Mouse (Mus musculus): ENCODE measurements at regions not wholly inside any gene's neighbourhood (a gene's known extent, or its start where the extent isn't known, plus 50 kb on each side); places are given as distances from the start of the nearest gene placed in this dataset.

- DNase-seq, result no peak
- no peak overlapping the region for H3K4me3 ChIP-seq
- intact Hi-C loops (cut with DNase I), result no loop called here
- no peak for TF ChIP-seq CTCF (IDR thresholded peaks at IDR 0.05)
- H3K27ac ChIP-seq, result no peak overlapping the region
Observed at GRCm38 (mm10) chr3:128261208-128261607, 365.1 kb upstream of the Fam241a start.

GRCm38 (mm10) chr3:128247816-128248215 lies 351.7 kb upstream of the Fam241a start:
- H3K4me3 ChIP-seq, result no peak overlapping the region

GRCm38 (mm10) chr3:128239813-128240421 lies 343.8 kb upstream of the Fam241a start:
- Histone ChIP-seq H3K27ac (no peak overlapping the region), H3K4me3 (no peak overlapping the region)
- intact Hi-C loops (cut with DNase I), result no loop called here
- no peak for DNase-seq
- no peak for TF ChIP-seq CTCF (IDR thresholded peaks at IDR 0.05)

More at GRCm38 (mm10) chr3:128247816-128248215, 351.7 kb upstream of the Fam241a start:
- no peak; the same call in 1 of the 2 replicates for TF ChIP-seq CTCF (IDR thresholded peaks at IDR 0.05)
- intact Hi-C loops (cut with DNase I), result no loop called here
- no peak for DNase-seq
- H3K27ac ChIP-seq, result no peak overlapping the region

- intact Hi-C loops (cut with DNase I), result no loop called here
- Histone ChIP-seq H3K27ac (no peak overlapping the region), H3K4me3 (no peak overlapping the region)
- TF ChIP-seq CTCF (IDR thresholded peaks at IDR 0.05), result no peak
- no peak for DNase-seq
Observed at GRCm38 (mm10) chr3:128230390-128230789, 334.3 kb upstream of the Fam241a start.

- intact Hi-C loops (cut with DNase I), result no loop called here
Observed at GRCm38 (mm10) chr3:128226930-128227585, 330.9 kb upstream of the Fam241a start.

GRCm38 (mm10) chr3:128226503-128226902 lies 330.4 kb upstream of the Fam241a start:
- intact Hi-C loops (cut with DNase I), result no loop called here
- no peak for TF ChIP-seq CTCF (IDR thresholded peaks at IDR 0.05)
- no peak for DNase-seq
- H3K27ac ChIP-seq, result no peak overlapping the region
- no peak overlapping the region for H3K4me3 ChIP-seq

More at GRCm38 (mm10) chr3:128226930-128227585, 330.9 kb upstream of the Fam241a start:
- H3K4me3 ChIP-seq, result no peak overlapping the region
- TF ChIP-seq CTCF (IDR thresholded peaks at IDR 0.05), result no peak
- H3K27ac ChIP-seq, result no peak overlapping the region
- no peak for DNase-seq

GRCm38 (mm10) chr3:128222344-128222743 lies 326.2 kb upstream of the Fam241a start:
- intact Hi-C loops (cut with DNase I), result no loop called here
- no peak overlapping the region for H3K4me3 ChIP-seq
- TF ChIP-seq CTCF (IDR thresholded peaks at IDR 0.05), result no peak
- no peak overlapping the region for H3K27ac ChIP-seq
- DNase-seq, result no peak

- no peak overlapping the region for H3K27ac ChIP-seq
- DNase-seq, result no peak
- H3K4me3 ChIP-seq, result no peak overlapping the region
- no peak for TF ChIP-seq CTCF (IDR thresholded peaks at IDR 0.05)
- intact Hi-C loops (cut with DNase I), result no loop called here
Observed at GRCm38 (mm10) chr3:128221625-128222024, 325.5 kb upstream of the Fam241a start.

GRCm38 (mm10) chr3:128220776-128221550 lies 324.8 kb upstream of the Fam241a start:
- TF ChIP-seq CTCF (IDR thresholded peaks at IDR 0.05), result no peak

GRCm38 (mm10) chr3:128217765-128218415 lies 321.8 kb upstream of the Fam241a start:
- DNase-seq, result no peak
- no peak for TF ChIP-seq CTCF (IDR thresholded peaks at IDR 0.05)
- Histone ChIP-seq H3K4me3 (no peak overlapping the region), H3K27ac (no peak overlapping the region)
- intact Hi-C loops (cut with DNase I), result no loop called here

More at GRCm38 (mm10) chr3:128220776-128221550, 324.8 kb upstream of the Fam241a start:
- no peak overlapping the region for H3K4me3 ChIP-seq
- intact Hi-C loops (cut with DNase I), result no loop called here
- no peak overlapping the region for H3K27ac ChIP-seq
- no peak for DNase-seq

GRCm38 (mm10) chr3:128212256-128212655 lies 316.1 kb upstream of the Fam241a start:
- TF ChIP-seq CTCF (IDR thresholded peaks at IDR 0.05), result no peak
- no peak for DNase-seq
- Histone ChIP-seq H3K4me3 (no peak overlapping the region), H3K27ac (no peak overlapping the region)
- intact Hi-C loops (cut with DNase I), result no loop called here

GRCm38 (mm10) chr3:128210591-128210990 lies 314.5 kb upstream of the Fam241a start:
- intact Hi-C loops (cut with DNase I), result no loop called here
- Histone ChIP-seq H3K4me3 (no peak overlapping the region), H3K27ac (no peak overlapping the region)
- DNase-seq, result no peak
- no peak for TF ChIP-seq CTCF (IDR thresholded peaks at IDR 0.05)

- no peak for DNase-seq
- TF ChIP-seq CTCF (IDR thresholded peaks at IDR 0.05), result no peak
- Histone ChIP-seq H3K4me3 (no peak overlapping the region), H3K27ac (no peak overlapping the region)
- intact Hi-C loops (cut with DNase I), result no loop called here
Observed at GRCm38 (mm10) chr3:128206948-128207347, 310.8 kb upstream of the Fam241a start.
